In genomic region chr8:106278367-106279042, GRCm38 (mm10) we compare ENCODE assay signal across 14 mouse cellular contexts.
"Had no signal": no experiment of that assay in that cellular context is flagged by ENCODE, and none has a peak within 500 bp of the region (broad histone marks: within the 10 kb centered on the region; RNA-seq: fewer than 3 reads in every experiment).

No protein-coding gene starts in this region.

- H3K36me3 ChIP-seq: limb, embryonic 12.5 days; lung, embryonic 15.5 days; stomach, embryonic 15.5 days had no signal

- H3K9me3 ChIP-seq: limb, embryonic 12.5 days; lung, embryonic 15.5 days; midbrain, embryonic 10.5 days; midbrain, embryonic 15.5 days; neural tube, embryonic 12.5 days; stomach, embryonic 15.5 days had no signal

- H3K4me3 ChIP-seq: layer of hippocampus, adult 2 months; limb, embryonic 12.5 days; lung, embryonic 15.5 days; midbrain, embryonic 10.5 days; midbrain, embryonic 15.5 days; neural tube, embryonic 12.5 days; stomach, embryonic 15.5 days had no signal

- ATAC-seq: liver, postnatal 0 days; midbrain, embryonic 15.5 days had no signal

- H3K27me3 ChIP-seq: limb, embryonic 12.5 days; lung, embryonic 15.5 days; midbrain, embryonic 15.5 days; neural tube, embryonic 12.5 days; stomach, embryonic 15.5 days had no signal

- H3K4me2 ChIP-seq: limb, embryonic 12.5 days; lung, embryonic 15.5 days; midbrain, embryonic 15.5 days; neural tube, embryonic 12.5 days had no signal

- H3K27ac ChIP-seq: layer of hippocampus, adult 2 months; limb, embryonic 12.5 days; lung, embryonic 15.5 days; midbrain, embryonic 10.5 days; midbrain, embryonic 15.5 days; neural tube, embryonic 12.5 days; stomach, embryonic 15.5 days had no signal

- DNase-seq: kidney, adult 11 months; kidney, postnatal 10 days; kidney, postnatal 4 days; liver; liver, postnatal 0 days; right cerebral cortex, postnatal 4 days; thymus, postnatal 14 days had no signal

- H3K4me1 ChIP-seq: limb, embryonic 12.5 days; lung, embryonic 15.5 days; midbrain, embryonic 15.5 days; neural tube, embryonic 12.5 days; stomach, embryonic 15.5 days had no signal

- H3K9ac ChIP-seq: limb, embryonic 12.5 days; liver, postnatal 0 days; lung, embryonic 15.5 days; midbrain, embryonic 15.5 days; neural tube, embryonic 12.5 days; stomach, embryonic 15.5 days had no signal
